Mouse (Mus musculus): ENCODE data around the gene Agmat. TPM values are rescaled to one million over a fixed set of nuclear protein-coding genes. Genes with fewer than 3 reads are reported as not detected.

Gene Agmat
- polyA plus RNA-seq, 1 experiment = not detected

DNA sequence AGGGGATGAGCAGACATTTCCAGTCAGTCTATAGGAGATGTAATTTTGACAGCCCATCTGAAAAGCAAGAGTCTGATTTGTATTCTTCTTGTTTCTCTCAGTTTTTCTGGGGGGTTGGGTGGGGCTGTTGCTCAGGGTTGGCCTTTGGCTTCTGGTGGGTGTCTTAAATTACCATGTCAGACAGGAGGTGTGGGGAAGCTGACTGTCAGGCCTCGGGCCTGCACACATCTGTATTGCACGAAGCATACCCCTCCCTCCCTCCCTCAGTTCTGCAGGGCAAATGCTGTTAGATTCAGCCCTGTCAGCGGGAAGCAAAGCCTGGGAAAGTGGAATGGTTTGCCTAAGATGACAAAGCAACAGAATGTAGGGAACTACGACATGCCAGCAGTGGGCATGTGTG, 50.5 kb downstream of the Agmat start:
- Histone ChIP-seq H3K4me3 (ENCODE audit: insufficient read depth, poor library complexity, severe bottlenecking) (no peak overlapping the region), H3K79me2 (ENCODE audit: control insufficient read depth, insufficient read depth) (peaks cover 11% of the 10 kb centered on the region), H3ac (ENCODE audit: control insufficient read depth, insufficient read length, low read depth) (no peak overlapping the region), H3K27me3 (ENCODE audit: control insufficient read depth, insufficient read depth, insufficient read length) (no peaks in the 10 kb centered on the region), H3K36me3 (ENCODE audit: control insufficient read depth, insufficient read depth) (peaks cover 4% of the 10 kb centered on the region), H3K79me3 (ENCODE audit: low read depth) (peaks cover 2% of the 10 kb centered on the region)
- TF ChIP-seq MYOG (IDR thresholded peaks at IDR 0.05; ENCODE audit: control insufficient read depth, extremely low read depth, insufficient read length) = no peak

DNA sequence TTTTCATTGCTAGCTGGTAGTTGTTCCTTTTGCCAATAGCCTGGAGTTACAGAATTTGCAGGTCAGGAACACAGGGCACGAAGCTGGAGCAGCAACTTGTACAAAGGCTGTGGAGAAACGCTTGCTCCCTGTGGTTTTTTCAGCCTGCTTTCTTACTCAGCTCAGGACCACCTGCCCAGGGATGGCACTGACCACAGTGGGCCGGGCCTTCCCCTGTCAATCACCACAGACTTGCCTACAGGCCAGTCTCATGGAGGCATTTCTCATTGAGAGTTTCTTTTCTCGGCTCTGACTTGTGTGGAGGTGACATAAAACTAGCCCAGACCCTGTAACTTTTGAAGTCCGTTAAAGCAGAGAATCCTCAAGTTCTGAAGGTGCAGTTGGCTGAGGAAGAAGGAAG, 51.1 kb downstream of the Agmat start:
- Histone ChIP-seq H3K79me3 (ENCODE audit: low read depth) (peaks cover 2% of the 10 kb centered on the region), H3ac (ENCODE audit: control insufficient read depth, insufficient read length, low read depth) (no peak overlapping the region)
- no peak for TF ChIP-seq USF1 (IDR thresholded peaks at IDR 0.05; ENCODE audit: low read depth)
- TF ChIP-seq CTCF (IDR thresholded peaks at IDR 0.05; ENCODE audit: control insufficient read depth, insufficient read depth, insufficient read length) = no peak

GRCm38 (mm10) chr4:141804105-141804504, 57.6 kb downstream of the Agmat start:
- H3K36me3 ChIP-seq (ENCODE audit: control insufficient read depth, insufficient read depth) = peaks cover 19% of the 10 kb centered on the region
- no peak overlapping the region for H3ac ChIP-seq (ENCODE audit: control insufficient read depth, insufficient read length, low read depth)
- TF ChIP-seq CEBPB (IDR thresholded peaks at IDR 0.05; ENCODE audit: low read depth) (no peak), MAX (IDR thresholded peaks at IDR 0.05) (no peak), MYOG (IDR thresholded peaks at IDR 0.05; ENCODE audit: control insufficient read depth, extremely low read depth, insufficient read length) (no peak), CTCF (IDR thresholded peaks at IDR 0.05; ENCODE audit: control insufficient read depth, insufficient read depth, insufficient read length) (no peak), USF1 (IDR thresholded peaks at IDR 0.05; ENCODE audit: low read depth) (no peak), FOSL1 (IDR thresholded peaks at IDR 0.05; ENCODE audit: insufficient read depth, low read length, poor library complexity, severe bottlenecking) (no peak), MYOD1 (IDR thresholded peaks at IDR 0.05; ENCODE audit: control insufficient read depth, insufficient read length, low read depth) (no peak)
- no peak overlapping the region for H3K4me3 ChIP-seq (ENCODE audit: insufficient read depth, poor library complexity, severe bottlenecking)
- H3K27me3 ChIP-seq (ENCODE audit: control insufficient read depth, insufficient read depth, insufficient read length) = no peaks in the 10 kb centered on the region
- H3K79me3 ChIP-seq (ENCODE audit: low read depth) = no peaks in the 10 kb centered on the region
- H3K79me2 ChIP-seq (ENCODE audit: control insufficient read depth, insufficient read depth) = no peaks in the 10 kb centered on the region

More for the DNA sequence above, 51.1 kb downstream of the Agmat start:
- H3K79me2 ChIP-seq (ENCODE audit: control insufficient read depth, insufficient read depth) = peaks cover 11% of the 10 kb centered on the region
- H3K4me3 ChIP-seq (ENCODE audit: insufficient read depth, poor library complexity, severe bottlenecking) = no peak overlapping the region
- peaks cover 4% of the 10 kb centered on the region for H3K36me3 ChIP-seq (ENCODE audit: control insufficient read depth, insufficient read depth)
- H3K27me3 ChIP-seq (ENCODE audit: control insufficient read depth, insufficient read depth, insufficient read length) = no peaks in the 10 kb centered on the region

DNA sequence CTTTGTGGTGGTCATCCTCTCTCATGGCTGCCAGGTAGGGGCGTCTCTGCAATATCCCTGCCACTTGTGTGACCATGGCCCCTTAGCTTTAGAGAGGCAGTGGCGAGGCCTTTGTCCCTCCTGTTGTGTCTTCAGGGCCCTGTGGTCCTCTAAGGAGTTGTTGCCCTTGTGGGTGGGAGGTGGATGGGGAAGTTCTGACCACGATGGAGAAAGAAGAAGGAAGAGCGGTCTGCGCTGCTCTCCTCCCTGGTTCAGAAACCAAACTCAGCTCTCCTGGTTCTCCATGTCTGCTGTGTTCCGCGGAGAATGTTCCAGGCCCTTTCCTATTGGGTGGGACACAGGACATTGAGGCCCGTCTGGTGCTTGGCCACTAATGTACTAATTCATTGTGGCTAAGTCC, 59.4 kb downstream of the Agmat start:
- Histone ChIP-seq H3K79me2 (ENCODE audit: control insufficient read depth, insufficient read depth) (no peaks in the 10 kb centered on the region), H3K4me3 (ENCODE audit: insufficient read depth, poor library complexity, severe bottlenecking) (no peak overlapping the region), H3ac (ENCODE audit: control insufficient read depth, insufficient read length, low read depth) (no peak overlapping the region), H3K36me3 (ENCODE audit: control insufficient read depth, insufficient read depth) (peaks cover 19% of the 10 kb centered on the region), H3K27me3 (ENCODE audit: control insufficient read depth, insufficient read depth, insufficient read length) (no peaks in the 10 kb centered on the region), H3K79me3 (ENCODE audit: low read depth) (no peaks in the 10 kb centered on the region)
- no peak for TF ChIP-seq USF1 (IDR thresholded peaks at IDR 0.05; ENCODE audit: low read depth)
- TF ChIP-seq CEBPB (IDR thresholded peaks at IDR 0.05; ENCODE audit: low read depth) = no peak
- TF ChIP-seq CTCF (IDR thresholded peaks at IDR 0.05; ENCODE audit: control insufficient read depth, insufficient read depth, insufficient read length) = no peak
- no peak for TF ChIP-seq MAX (IDR thresholded peaks at IDR 0.05)
- no peak for TF ChIP-seq FOSL1 (IDR thresholded peaks at IDR 0.05; ENCODE audit: insufficient read depth, low read length, poor library complexity, severe bottlenecking)
- no peak for TF ChIP-seq MYOG (IDR thresholded peaks at IDR 0.05; ENCODE audit: control insufficient read depth, extremely low read depth, insufficient read length)
- no peak for TF ChIP-seq MYOD1 (IDR thresholded peaks at IDR 0.05; ENCODE audit: control insufficient read depth, insufficient read length, low read depth)

Other genes starting within 250 kb of the Agmat start
- gene Spen, start 208.1 kb upstream of the Agmat start, polyA plus RNA-seq (2012; fragmentation: generic; extraction: Trizol) = 12.1 TPM
- 49.8 TPM for gene Fblim1, start 140.6 kb upstream of the Agmat start, polyA plus RNA-seq (2012; fragmentation: generic; extraction: Trizol)
- gene Tmem82, start 128.0 kb upstream of the Agmat start, polyA plus RNA-seq (2012; fragmentation: generic; extraction: Trizol) = not detected
- 0.13 TPM for gene Slc25a34, start 122.9 kb upstream of the Agmat start, polyA plus RNA-seq (2012; fragmentation: generic; extraction: Trizol)
- 13.1 TPM for gene Plekhm2, start 81.8 kb upstream of the Agmat start, polyA plus RNA-seq (2012; fragmentation: generic; extraction: Trizol)
- 5.4 TPM for gene Rsc1a1, start 61.1 kb upstream of the Agmat start, polyA plus RNA-seq (2012; fragmentation: generic; extraction: Trizol)
- 12.8 TPM for gene Ddi2, start 23.3 kb upstream of the Agmat start, polyA plus RNA-seq (2012; fragmentation: generic; extraction: Trizol)
- 5.2 TPM for gene Dnajc16, start 44.3 kb downstream of the Agmat start, polyA plus RNA-seq (2012; fragmentation: generic; extraction: Trizol)
- 17.0 TPM for gene Casp9, start 46.9 kb downstream of the Agmat start, polyA plus RNA-seq (2012; fragmentation: generic; extraction: Trizol)
- gene Cela2a, start 79.5 kb downstream of the Agmat start, polyA plus RNA-seq (2012; fragmentation: generic; extraction: Trizol) = not detected
- not detected for gene Ctrc, start 99.7 kb downstream of the Agmat start, polyA plus RNA-seq (2012; fragmentation: generic; extraction: Trizol)
- gene Efhd2, start 128.2 kb downstream of the Agmat start, polyA plus RNA-seq (2012; fragmentation: generic; extraction: Trizol) = 45.1 TPM

Data from C2C12 (cell line).